Mouse (Mus musculus) central nervous system, embryonic 14 days (tissue): ENCODE measurements around the gene Hist1h3g. TPM values are rescaled to one million over a fixed set of nuclear protein-coding genes. Genes with fewer than 3 reads are reported as not detected.

Experiments used
- polyA plus RNA-seq: library from polyadenylated mRNA; depleted of rRNA; stranded (reverse); fragments of >200 nt; gene quantifications from 2 replicates; pipeline ENCODE4 v1.2.3, GENCODE M21; 2012; rRNA removed

Hist1h3g gene
- polyA plus RNA-seq, result 16.6 and 25.3 TPM in 2 replicates

GRCm38 (mm10) chr13:23535137-23536075 is at the start of gene Hist1h3g:
Gene Hist1h3g (plus strand): TSS chr13:23535422.

GRCm38 (mm10) chr13:23488400-23489322 is 46.6 kb upstream of the Hist1h3g start, which contains the start of gene Btn2a2:
Gene Btn2a2 (minus strand): TSS chr13:23488857.

GRCm38 (mm10) chr13:23530901-23531875 is 4.0 kb upstream of the Hist1h3g start, which contains the start of gene Hist1h4h:
Gene Hist1h4h (plus strand): TSS chr13:23531050.

GRCm38 (mm10) chr13:23533560-23534367 is 1.5 kb upstream of the Hist1h3g start, which contains the start of gene Hist1h2af:
Gene Hist1h2af (plus strand): TSS chr13:23533906.

GRCm38 (mm10) chr13:23542999-23543607 is 7.9 kb downstream of the Hist1h3g start, which contains the start of gene Hist1h2bh:
Gene Hist1h2bh (minus strand): TSS chr13:23543392.

GRCm38 (mm10) chr13:23543965-23544786 is 9.0 kb downstream of the Hist1h3g start, which contains the start of gene Hist1h3f:
Gene Hist1h3f (plus strand): TSS chr13:23544052.

GRCm38 (mm10) chr13:23551146-23551834 is 16.1 kb downstream of the Hist1h3g start, which contains the start of gene Hist1h4f:
Gene Hist1h4f (minus strand): TSS chr13:23551648.

GRCm38 (mm10) chr13:23552962-23553361 is 17.7 kb downstream of the Hist1h3g start, which contains the start of gene Hist1h1d:
Gene Hist1h1d (plus strand): TSS chr13:23553262.

GRCm38 (mm10) chr13:23561883-23562659 is 26.8 kb downstream of the Hist1h3g start, which contains the start of gene Hist1h3e:
Gene Hist1h3e (minus strand): TSS chr13:23562369.

GRCm38 (mm10) chr13:23571022-23571503 is 35.8 kb downstream of the Hist1h3g start, which contains the start of the genes Hist1h2ae and Hist1h2bg:
Gene Hist1h2ae (minus strand): TSS chr13:23571220.
Gene Hist1h2bg (plus strand): TSS chr13:23571396.

GRCm38 (mm10) chr13:23573898-23574524 is 38.8 kb downstream of the Hist1h3g start, which contains the start of the genes Hist1h2bf and Hist1h2ad:
Gene Hist1h2bf (minus strand): TSS chr13:23574196.
Gene Hist1h2ad (plus strand): TSS chr13:23574381.

GRCm38 (mm10) chr13:23575271-23575851 is 40.1 kb downstream of the Hist1h3g start, which contains the start of gene Hist1h3d:
Gene Hist1h3d (plus strand): TSS chr13:23575763.

GRCm38 (mm10) chr13:23581408-23582218 is 46.4 kb downstream of the Hist1h3g start, which contains the start of gene Hist1h4d:
Gene Hist1h4d (plus strand): TSS chr13:23581598.

